Mouse (Mus musculus) megakaryocyte, embryonic 14.5 days (primary cell): ENCODE measurements at regions not wholly inside any gene's neighbourhood (a gene's known extent, or its start where the extent isn't known, plus 50 kb on each side); places are given as distances from the start of the nearest gene placed in this dataset.

ENCODE experiments used
- FLI1 ChIP-seq: IDR thresholded peaks from 2 replicates; pipeline ENCODE4 v1.6.1; 2012; ENCODE audit warnings: low read length, inconsistent platforms, mixed read lengths
- GATA1 ChIP-seq: IDR thresholded peaks from 3 replicates; pipeline ENCODE4 v1.6.1; 2012; ENCODE audit warnings: mixed read lengths, low read length, inconsistent platforms, borderline replicate concordance

GRCm38 (mm10) chr15:96873126-96873525 lies 173.6 kb upstream of the Slc38a2 start:
- TF ChIP-seq GATA1 (no peak), FLI1 (no peak)
